Mouse (Mus musculus) embryonic fibroblast, embryonic 13.5 days (primary cell): Measurements from ENCODE around the gene Gm44596.

Experiments
- CTCF ChIP-seq: IDR thresholded peaks from 2 replicates; pipeline ENCODE4 v1.5.1; 2011; ENCODE audit warnings: mild to moderate bottlenecking, control low read depth, low read length, moderate library complexity, borderline replicate concordance; ENCODE audit not compliant: insufficient read depth
- POLR2A ChIP-seq: IDR thresholded peaks from 2 replicates; pipeline ENCODE4 v1.6.1; 2011; ENCODE audit warnings: low read depth, mild to moderate bottlenecking, control low read depth, low read length, moderate library complexity

- TF ChIP-seq CTCF, result no peak
- peak; percentile 18; the same call in 1 of the 2 replicates for TF ChIP-seq POLR2A
Observed at GRCm38 (mm10) chr6:128437731-128438316, 62.5 kb downstream of the Gm44596 start.
